Comparison of ENCODE assay signal across 13 mouse cellular contexts in the genomic region with DNA sequence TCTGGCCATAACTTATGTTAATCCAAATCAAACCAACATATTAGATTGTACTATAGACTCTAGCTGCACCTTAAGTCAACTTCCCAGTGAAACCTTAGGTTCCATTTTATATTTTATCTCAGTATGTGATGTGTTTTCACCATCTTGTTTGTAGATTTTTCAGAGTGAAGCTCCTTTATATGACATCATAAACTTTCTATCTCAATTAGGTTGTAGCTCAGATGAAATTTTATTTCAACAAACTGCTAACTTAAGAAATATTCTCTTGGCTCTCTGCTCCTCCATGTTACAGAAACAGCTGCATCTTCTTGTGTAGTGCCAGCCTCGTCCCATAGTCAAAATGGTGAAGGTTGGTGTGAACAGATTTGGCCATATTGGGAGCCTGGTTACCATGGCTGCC.
A peak's percentile ranks its signal among the peaks of the same experiment; 100 is the strongest.
DNase-seq lines count a peak whose midpoint lies in the region; ATAC-seq lines count a peak whose summit lies in the region.
"Had no signal": no experiment of that assay in that cellular context is flagged by ENCODE, and none has a peak within 500 bp of the region (broad histone marks: within the 10 kb centered on the region; RNA-seq: fewer than 3 reads in every experiment).

No protein-coding gene starts in this region.

- no peak overlapping the region for H3K4me3 ChIP-seq in forebrain, embryonic 14.5 days (ENCODE audit: low read depth, low read length)
- no peak overlapping the region for H3K4me3 ChIP-seq in forebrain, embryonic 13.5 days
- H3K4me3 ChIP-seq: embryonic facial prominence, embryonic 13.5 days; intestine, embryonic 15.5 days; liver, embryonic 13.5 days; midbrain, embryonic 12.5 days had no signal

- H3K27me3 ChIP-seq in forebrain, embryonic 14.5 days (replicated peaks; ENCODE audit: control insufficient read depth, insufficient read depth, low read length): no peaks in the 10 kb centered on the region
- no peaks in the 10 kb centered on the region for H3K27me3 ChIP-seq in forebrain, embryonic 13.5 days
- H3K27me3 ChIP-seq: embryonic facial prominence, embryonic 13.5 days; intestine, embryonic 15.5 days; liver, embryonic 13.5 days; midbrain, embryonic 12.5 days had no signal

- no peak overlapping the region for H3K4me2 ChIP-seq in forebrain, embryonic 14.5 days (ENCODE audit: low read length)
- no peak overlapping the region for H3K4me2 ChIP-seq in forebrain, embryonic 13.5 days
- H3K4me2 ChIP-seq: embryonic facial prominence, embryonic 13.5 days; intestine, embryonic 15.5 days; liver, embryonic 13.5 days; midbrain, embryonic 12.5 days had no signal

- no peak overlapping the region for H3K9ac ChIP-seq in forebrain, embryonic 14.5 days (ENCODE audit: low read length)
- no peak overlapping the region for H3K9ac ChIP-seq in forebrain, embryonic 13.5 days
- H3K9ac ChIP-seq: embryonic facial prominence, embryonic 13.5 days; intestine, embryonic 15.5 days; liver, embryonic 13.5 days; midbrain, embryonic 12.5 days had no signal

- no peaks in the 10 kb centered on the region for H3K9me3 ChIP-seq in forebrain, embryonic 14.5 days (replicated peaks; ENCODE audit: control insufficient read depth, low read length)
- no peaks in the 10 kb centered on the region for H3K9me3 ChIP-seq in forebrain, embryonic 13.5 days (replicated peaks)
- H3K9me3 ChIP-seq: embryonic facial prominence, embryonic 13.5 days; intestine, embryonic 15.5 days; liver, embryonic 13.5 days; midbrain, embryonic 12.5 days had no signal

- DNase-seq in forebrain, embryonic 14.5 days (ENCODE audit: low spot score): peak; percentile 49
- peak; percentile 23 for DNase-seq in thymus, postnatal 0 days (ENCODE audit: low spot score)
- DNase-seq in thymus, postnatal 14 days: no peak
- peak; percentile 47 for DNase-seq in c-Kit-positive CD71-positive TER-119-positive erythroid progenitor cells, embryonic 14.5 days (ENCODE audit: low spot score)
- DNase-seq in layer of hippocampus, postnatal 10 days (ENCODE audit: low spot score in 2 of 2): no peak
- DNase-seq in T-cell, adult 2 months (ENCODE audit: low spot score): no peak
- no peak for DNase-seq in left cerebral cortex, postnatal 25 days (ENCODE audit: low spot score in 2 of 2)
- DNase-seq: liver, embryonic 13.5 days; right cerebral cortex, adult 18-20 months had no signal

- WGBS in forebrain, embryonic 14.5 days: 71% methylated on average over 1 of the region's 1 CpGs
- 77% methylated on average over 1 of the region's 1 CpGs for WGBS in forebrain, embryonic 13.5 days

- intact Hi-C loops in left cerebral cortex, postnatal 25 days (cut with DNase I): no loop called here

- H3K36me3 ChIP-seq in forebrain, embryonic 14.5 days (ENCODE audit: control insufficient read depth, insufficient read depth, low read length): no peaks in the 10 kb centered on the region
- no peaks in the 10 kb centered on the region for H3K36me3 ChIP-seq in forebrain, embryonic 13.5 days (ENCODE audit: poor library complexity, severe bottlenecking)
- H3K36me3 ChIP-seq: embryonic facial prominence, embryonic 13.5 days; intestine, embryonic 15.5 days; liver, embryonic 13.5 days; midbrain, embryonic 12.5 days had no signal

- no peak for ATAC-seq in forebrain, embryonic 14.5 days
- ATAC-seq in forebrain, embryonic 13.5 days: no peak
- ATAC-seq: intestine, embryonic 15.5 days had no signal

- no peak overlapping the region for H3K27ac ChIP-seq in forebrain, embryonic 14.5 days (ENCODE audit: low read depth, low read length)
- H3K27ac ChIP-seq in forebrain, embryonic 13.5 days: no peak overlapping the region
- H3K27ac ChIP-seq: embryonic facial prominence, embryonic 13.5 days; intestine, embryonic 15.5 days; liver, embryonic 13.5 days; midbrain, embryonic 12.5 days had no signal

- H3K4me1 ChIP-seq in forebrain, embryonic 14.5 days (ENCODE audit: control insufficient read depth, insufficient read depth, low read length): no peaks in the 10 kb centered on the region
- H3K4me1 ChIP-seq in forebrain, embryonic 13.5 days: no peaks in the 10 kb centered on the region
- H3K4me1 ChIP-seq: embryonic facial prominence, embryonic 13.5 days; intestine, embryonic 15.5 days; liver, embryonic 13.5 days; midbrain, embryonic 12.5 days had no signal

Comparison
In these comparisons a context has a peak if more than half of its experiments do, and no peak if none do; other contexts are left out.
1. DNase-seq: peak in forebrain, embryonic 14.5 days (single experiment), thymus, postnatal 0 days (single experiment) and c-Kit-positive CD71-positive TER-119-positive erythroid progenitor cells, embryonic 14.5 days (single experiment); none in thymus, postnatal 14 days (single experiment), layer of hippocampus, postnatal 10 days (0 of 2), T-cell, adult 2 months (single experiment) and left cerebral cortex, postnatal 25 days (0 of 2).